Mouse (Mus musculus): ENCODE results near the gene Phf21a. TPM values are rescaled to one million over a fixed set of nuclear protein-coding genes. Genes with fewer than 3 reads are reported as not detected.

Phf21a gene
- polyA plus RNA-seq, 1 experiment from 2014 or later = 5.6 TPM

- peak overlapping the region; percentile 95 for H3K27ac ChIP-seq
- no peaks in the 10 kb centered on the region for H3K9me3 ChIP-seq (replicated peaks)
- H3K4me1 ChIP-seq = peaks cover 35% of the 10 kb centered on the region
- H3K4me2 ChIP-seq = peak overlapping the region; percentile 100
- WGBS (ENCODE audit: insufficient replicate concordance) = 0% methylated on average over 15 of the region's 19 CpGs
- H3K4me3 ChIP-seq = peak overlapping the region; percentile 85
- peak overlapping the region; percentile 88 for H3K9ac ChIP-seq
- H3K36me3 ChIP-seq = no peaks in the 10 kb centered on the region
- ATAC-seq = peak; percentile 58
- H3K27me3 ChIP-seq (replicated peaks) = 0 out of 2 replicates have a peak, but pooled peaks cover 10% of the 10 kb centered on the region
Measured at GRCm38 (mm10) chr2:92184077-92184921, 91.4 kb downstream of the Phf21a start.

GRCm38 (mm10) chr2:92185062-92185765 lies 92.3 kb downstream of the Phf21a start:
- peak overlapping the region; percentile 100 for H3K4me2 ChIP-seq
- H3K27me3 ChIP-seq (replicated peaks) = 0 out of 2 replicates have a peak, but pooled peaks cover 4% of the 10 kb centered on the region
- WGBS (ENCODE audit: insufficient replicate concordance) = 4% methylated on average over 27 of the region's 47 CpGs
- ATAC-seq = no peak
- H3K9me3 ChIP-seq (replicated peaks) = no peaks in the 10 kb centered on the region
- peak overlapping the region; percentile 88 for H3K9ac ChIP-seq
- H3K27ac ChIP-seq = peak overlapping the region; percentile 95
- peak overlapping the region; percentile 85 for H3K4me3 ChIP-seq
- no peaks in the 10 kb centered on the region for H3K36me3 ChIP-seq
- H3K4me1 ChIP-seq = peaks cover 39% of the 10 kb centered on the region

GRCm38 (mm10) chr2:92185766-92186450 lies 93.0 kb downstream of the Phf21a start:
- no peaks in the 10 kb centered on the region for H3K36me3 ChIP-seq
- H3K4me3 ChIP-seq = peak overlapping the region; percentile 85
- no peaks in the 10 kb centered on the region for H3K9me3 ChIP-seq (replicated peaks)
- peaks cover 42% of the 10 kb centered on the region for H3K4me1 ChIP-seq
- 0 out of 2 replicates have a peak, but pooled peaks cover 4% of the 10 kb centered on the region for H3K27me3 ChIP-seq (replicated peaks)
- 26% methylated on average over 11 of the region's 11 CpGs for WGBS (ENCODE audit: insufficient replicate concordance)
- H3K9ac ChIP-seq = peak overlapping the region; percentile 88
- H3K27ac ChIP-seq = peak overlapping the region; percentile 95
- H3K4me2 ChIP-seq = peak overlapping the region; percentile 100
- no peak for ATAC-seq

- no peak overlapping the region for H3K27ac ChIP-seq
- no peak overlapping the region for H3K4me2 ChIP-seq
- H3K9ac ChIP-seq = no peak overlapping the region
- no peak overlapping the region for H3K4me3 ChIP-seq
- peaks cover 46% of the 10 kb centered on the region for H3K4me1 ChIP-seq
- ATAC-seq = no peak
- no peaks in the 10 kb centered on the region for H3K9me3 ChIP-seq (replicated peaks)
- 70% methylated on average over 6 of the region's 6 CpGs for WGBS (ENCODE audit: insufficient replicate concordance)
- H3K36me3 ChIP-seq = no peaks in the 10 kb centered on the region
- H3K27me3 ChIP-seq (replicated peaks) = 0 out of 2 replicates have a peak, but pooled peaks cover 4% of the 10 kb centered on the region
Measured at GRCm38 (mm10) chr2:92187061-92187460, 94.1 kb downstream of the Phf21a start.

- Histone ChIP-seq H3K4me1 (peaks cover 44% of the 10 kb centered on the region), H3K27ac (no peak overlapping the region), H3K9ac (no peak overlapping the region), H3K36me3 (no peaks in the 10 kb centered on the region), H3K9me3 (replicated peaks) (no peaks in the 10 kb centered on the region), H3K4me3 (no peak overlapping the region), H3K27me3 (replicated peaks) (0 out of 2 replicates have a peak, but pooled peaks cover 4% of the 10 kb centered on the region), H3K4me2 (no peak overlapping the region)
- no peak for ATAC-seq
- WGBS (ENCODE audit: insufficient replicate concordance) = 69% methylated on average over 3 of the region's 3 CpGs
Measured at GRCm38 (mm10) chr2:92188744-92189143, 95.8 kb downstream of the Phf21a start.

GRCm38 (mm10) chr2:92190960-92191359 lies 98.0 kb downstream of the Phf21a start:
- H3K9me3 ChIP-seq (replicated peaks) = no peaks in the 10 kb centered on the region
- no peak overlapping the region for H3K4me3 ChIP-seq
- ATAC-seq = no peak
- peaks cover 25% of the 10 kb centered on the region for H3K4me1 ChIP-seq
- 0 out of 2 replicates have a peak overlapping the region, but pooled peaks have one; percentile 20 for H3K27ac ChIP-seq
- no peak overlapping the region for H3K9ac ChIP-seq
- no peaks in the 10 kb centered on the region for H3K27me3 ChIP-seq (replicated peaks)
- no peak overlapping the region for H3K4me2 ChIP-seq
- H3K36me3 ChIP-seq = no peaks in the 10 kb centered on the region
- WGBS (ENCODE audit: insufficient replicate concordance) = 44% methylated on average over 5 of the region's 5 CpGs

GRCm38 (mm10) chr2:92191826-92192581 lies 99.1 kb downstream of the Phf21a start:
- WGBS (ENCODE audit: insufficient replicate concordance) = 58% methylated on average over 5 of the region's 5 CpGs
- ATAC-seq = 0 out of 2 replicates have a peak, but pooled peaks have one; percentile 46

GRCm38 (mm10) chr2:92198126-92198525 lies 105.2 kb downstream of the Phf21a start:
- WGBS (ENCODE audit: insufficient replicate concordance) = 66% methylated on average over 6 of the region's 6 CpGs

More at GRCm38 (mm10) chr2:92191826-92192581, 99.1 kb downstream of the Phf21a start:
- H3K36me3 ChIP-seq = no peaks in the 10 kb centered on the region
- H3K4me3 ChIP-seq = no peak overlapping the region
- H3K9me3 ChIP-seq (replicated peaks) = no peaks in the 10 kb centered on the region
- peaks cover 19% of the 10 kb centered on the region for H3K4me1 ChIP-seq
- no peak overlapping the region for H3K9ac ChIP-seq
- H3K27ac ChIP-seq = no peak overlapping the region
- H3K27me3 ChIP-seq (replicated peaks) = no peaks in the 10 kb centered on the region
- H3K4me2 ChIP-seq = no peak overlapping the region

GRCm38 (mm10) chr2:92198747-92199146 lies 105.8 kb downstream of the Phf21a start:
- 75% methylated on average over 7 of the region's 7 CpGs for WGBS (ENCODE audit: insufficient replicate concordance)
- Histone ChIP-seq H3K27me3 (replicated peaks) (no peaks in the 10 kb centered on the region), H3K9me3 (replicated peaks) (no peaks in the 10 kb centered on the region), H3K9ac (no peak overlapping the region), H3K4me1 (0 out of 2 replicates have a peak, but pooled peaks cover 16% of the 10 kb centered on the region), H3K36me3 (no peaks in the 10 kb centered on the region), H3K4me3 (no peak overlapping the region), H3K27ac (no peak overlapping the region), H3K4me2 (no peak overlapping the region)
- ATAC-seq = no peak

More at GRCm38 (mm10) chr2:92198126-92198525, 105.2 kb downstream of the Phf21a start:
- ATAC-seq = no peak
- H3K4me1 ChIP-seq = 0 out of 2 replicates have a peak, but pooled peaks cover 16% of the 10 kb centered on the region
- H3K27ac ChIP-seq = no peak overlapping the region
- H3K9ac ChIP-seq = no peak overlapping the region
- no peaks in the 10 kb centered on the region for H3K9me3 ChIP-seq (replicated peaks)
- no peaks in the 10 kb centered on the region for H3K36me3 ChIP-seq
- no peak overlapping the region for H3K4me2 ChIP-seq
- no peaks in the 10 kb centered on the region for H3K27me3 ChIP-seq (replicated peaks)
- no peak overlapping the region for H3K4me3 ChIP-seq

- no peak for ATAC-seq
- Histone ChIP-seq H3K4me2 (no peak overlapping the region), H3K27ac (no peak overlapping the region), H3K4me3 (no peak overlapping the region), H3K4me1 (0 out of 2 replicates have a peak, but pooled peaks cover 16% of the 10 kb centered on the region), H3K36me3 (no peaks in the 10 kb centered on the region), H3K9me3 (replicated peaks) (no peaks in the 10 kb centered on the region), H3K9ac (no peak overlapping the region), H3K27me3 (replicated peaks) (no peaks in the 10 kb centered on the region)
- WGBS (ENCODE audit: insufficient replicate concordance) = 53% methylated on average over 10 of the region's 10 CpGs
Measured at GRCm38 (mm10) chr2:92199562-92200286, 106.8 kb downstream of the Phf21a start.
